Mouse (Mus musculus) B cell, adult 67 days (primary cell): ENCODE measurements around the gene Elavl2. TPM values are rescaled to one million over a fixed set of nuclear protein-coding genes. Genes with fewer than 3 reads are reported as not detected.

Experiments
- total RNA-seq, 2 experiments: library from RNA; stranded (reverse); gene quantifications; 4 replicates each; pipeline ENCODE4 v1.2.4; 2023

The Elavl2 gene
- total RNA-seq, result not detected

GRCm38 (mm10) chr4:91400423-91400822 lies at the start of gene Elavl2:
TSS of gene Elavl2 (minus strand) at chr4:91400785.

